Mouse (Mus musculus) neutrophil, adult 5-6 weeks (primary cell): ENCODE measurements at regions not wholly inside any gene's neighbourhood (a gene's known extent, or its start where the extent isn't known, plus 50 kb on each side); places are given as distances from the start of the nearest gene placed in this dataset.
A peak's percentile ranks its signal among the peaks of the same experiment; 100 is the strongest.
"Not testable (repeated sequence)": the region's sequence is repeated elsewhere in the genome, so short reads cannot be mapped to it uniquely, and the experiment has no call there.

Source experiments
- ATAC-seq: fragments of 151-379, 151-347 bp; 2 replicates; pipeline ENCODE4 v1.8.0; 2017; ENCODE audit warnings: mild to moderate bottlenecking, moderate TSS enrichment; ENCODE audit not compliant: insufficient number of reproducible peaks, poor library complexity, low FRiP score, severe bottlenecking; ENCODE audit errors: extremely low read depth

DNA sequence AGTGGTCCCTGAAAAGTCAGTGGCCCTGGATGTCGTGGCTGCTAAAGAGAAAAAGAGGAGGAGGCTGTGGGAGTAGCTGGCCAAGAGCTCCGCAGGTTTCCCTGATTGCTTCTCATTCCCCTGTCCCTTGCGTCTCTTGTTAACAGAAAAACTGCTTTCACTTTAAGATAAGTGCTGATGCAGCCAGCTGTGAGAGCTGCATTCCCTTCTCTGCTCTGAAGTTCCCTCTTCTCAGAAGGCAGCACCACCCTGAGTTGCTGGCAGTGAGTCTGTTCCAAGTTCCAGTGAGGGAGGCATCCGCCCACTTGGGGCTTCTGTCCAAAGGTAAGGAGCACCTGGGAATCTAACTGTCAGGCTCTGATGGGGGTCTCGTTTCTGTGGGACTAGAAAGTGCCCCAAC, 63.5 kb downstream of the Olfr693 start:
- ATAC-seq: not testable (repeated sequence)

DNA sequence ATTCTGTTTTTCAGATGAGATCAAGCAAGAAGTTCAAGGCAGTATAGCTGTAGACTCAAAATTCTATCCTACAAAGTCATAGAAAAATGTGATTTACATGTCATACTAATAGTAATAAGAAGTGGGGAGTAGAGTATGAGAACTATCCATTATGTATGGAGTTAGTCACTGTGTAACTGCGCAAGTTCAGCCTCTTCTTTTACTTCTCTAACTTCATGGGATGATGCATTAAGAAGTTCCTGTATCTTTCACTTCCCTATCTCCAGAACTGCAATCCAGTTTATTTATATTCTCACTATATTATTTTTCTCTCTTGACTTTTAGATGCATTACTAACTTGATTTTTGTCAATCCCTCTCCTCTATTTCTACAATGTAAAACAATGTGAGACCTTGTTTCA, 67.7 kb downstream of the Olfr693 start:
- no peak for ATAC-seq

DNA sequence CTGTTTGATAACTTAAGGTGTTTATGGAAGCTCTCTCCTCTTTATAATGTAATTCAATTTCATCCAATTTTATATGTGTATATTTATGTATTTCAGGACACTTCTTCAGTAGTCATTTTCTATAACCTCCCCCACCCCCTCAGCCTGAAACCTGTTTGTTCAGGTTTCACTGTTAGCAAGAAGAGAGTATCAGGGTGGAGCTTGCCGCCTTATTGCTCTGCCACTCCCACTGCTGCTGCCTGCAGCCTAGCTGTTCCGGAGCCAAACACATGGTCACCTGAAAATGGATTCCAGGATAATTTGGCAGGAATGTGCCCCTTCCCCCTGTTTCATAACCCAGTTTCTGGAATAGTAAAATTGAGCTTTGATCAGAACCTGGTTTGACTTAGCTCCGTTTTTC, 100.0 kb downstream of the Olfr693 start:
- no peak for ATAC-seq

DNA sequence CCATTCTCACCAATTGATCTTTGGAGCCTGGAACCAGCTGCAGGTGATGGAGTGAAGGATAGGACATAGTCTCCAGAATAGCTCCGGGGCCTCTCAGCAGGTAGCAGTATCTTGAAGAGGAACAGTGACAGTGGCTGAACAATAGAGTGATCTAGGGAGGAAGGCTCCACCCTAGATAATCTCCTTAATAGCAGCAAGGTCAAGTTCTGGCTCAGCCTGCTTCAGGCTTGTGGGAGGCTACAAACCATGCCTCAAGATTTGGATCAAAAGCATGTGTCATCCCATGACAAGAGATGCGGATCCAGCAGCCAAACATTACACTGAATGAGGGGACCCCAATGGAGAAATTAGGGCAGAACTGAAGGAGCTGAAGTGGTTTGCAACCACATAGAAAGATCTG, 112.1 kb downstream of the Olfr693 start:
- ATAC-seq: not testable (repeated sequence)

DNA sequence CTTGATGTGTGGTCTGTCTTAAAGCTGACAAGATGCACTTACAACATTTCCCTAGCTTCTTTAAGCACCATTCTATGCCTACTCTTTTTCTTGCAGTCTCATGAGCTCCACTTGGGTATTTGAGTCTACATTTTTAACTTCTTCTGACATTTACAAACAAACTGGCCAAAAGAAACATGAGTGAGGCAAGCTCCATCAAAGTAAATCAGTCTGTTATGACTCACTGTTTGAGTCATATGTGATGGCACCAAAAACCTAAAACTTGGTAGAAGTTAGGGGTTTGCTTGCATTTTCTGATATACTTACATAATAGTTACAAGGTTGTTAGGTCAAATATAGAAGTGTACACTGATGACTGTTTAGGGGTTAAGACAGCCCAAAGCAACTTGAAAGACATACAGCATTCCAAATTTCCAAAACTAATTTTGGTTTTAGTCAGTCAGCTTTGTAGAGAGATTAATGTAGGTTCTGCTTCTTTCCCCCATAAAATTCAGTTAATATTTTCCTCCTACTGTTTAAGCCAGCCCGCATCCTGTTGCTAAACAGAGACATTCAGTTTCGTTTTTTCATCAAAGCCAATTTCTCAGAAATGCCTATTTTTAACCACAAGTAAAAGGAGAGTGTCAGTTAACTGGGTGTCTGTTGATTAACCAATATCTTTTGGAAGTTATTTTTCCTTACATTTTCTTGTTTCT, 129.4 kb downstream of the Olfr693 start:
- ATAC-seq: peak; percentile 56; the same call in 1 of the 2 replicates

DNA sequence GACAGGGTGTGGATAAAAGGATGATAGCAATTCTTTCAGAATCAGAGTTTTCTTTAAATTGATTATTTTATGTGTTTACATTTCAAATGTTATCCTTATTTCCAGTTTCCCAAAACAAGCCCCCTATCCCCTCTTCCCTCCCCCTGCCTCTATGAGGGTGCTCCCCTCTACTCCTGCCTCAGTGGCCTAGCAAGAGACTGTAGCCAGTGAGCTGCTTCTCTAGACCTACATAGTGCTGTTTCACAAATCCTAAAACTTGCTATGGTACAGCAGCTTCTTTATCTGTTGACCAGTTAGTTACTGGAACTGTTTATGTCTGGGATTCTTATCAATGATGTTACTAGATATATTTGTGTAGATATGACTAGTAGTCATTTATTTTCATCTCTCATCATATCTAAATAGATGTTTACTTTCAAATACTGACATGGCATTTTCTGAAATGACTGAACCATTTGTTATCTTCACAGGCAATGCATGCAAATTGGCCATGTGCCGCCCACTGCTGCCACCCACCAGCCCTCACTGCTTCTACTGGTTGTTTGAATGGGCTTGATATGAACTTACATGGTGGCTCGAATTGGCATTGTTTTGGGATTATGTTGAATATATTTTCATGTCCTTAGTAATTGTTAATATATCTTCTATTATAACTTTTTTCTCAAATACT, 150.8 kb downstream of the Olfr693 start:
- peak; percentile 62 for ATAC-seq

DNA sequence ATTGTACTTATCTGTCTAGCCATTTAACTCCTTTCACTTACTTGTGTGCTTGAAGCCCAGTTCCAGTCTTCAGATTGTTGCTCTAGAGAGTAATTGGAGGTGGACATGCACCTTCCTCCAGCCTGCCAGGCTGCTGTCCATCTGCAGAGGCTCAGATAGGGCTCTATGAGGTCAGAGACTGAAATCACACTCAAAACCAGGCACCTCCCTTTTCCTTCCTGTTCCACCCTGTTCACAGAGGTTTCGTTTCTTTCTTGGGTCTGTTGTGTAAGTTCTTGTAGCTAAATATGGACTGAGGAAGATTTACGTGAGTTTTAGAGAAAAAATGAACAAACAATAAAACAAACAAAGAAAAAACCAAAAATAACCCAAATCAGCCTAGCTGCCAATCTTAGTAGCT, 151.4 kb downstream of the Olfr693 start:
- ATAC-seq: peak; percentile 100

DNA sequence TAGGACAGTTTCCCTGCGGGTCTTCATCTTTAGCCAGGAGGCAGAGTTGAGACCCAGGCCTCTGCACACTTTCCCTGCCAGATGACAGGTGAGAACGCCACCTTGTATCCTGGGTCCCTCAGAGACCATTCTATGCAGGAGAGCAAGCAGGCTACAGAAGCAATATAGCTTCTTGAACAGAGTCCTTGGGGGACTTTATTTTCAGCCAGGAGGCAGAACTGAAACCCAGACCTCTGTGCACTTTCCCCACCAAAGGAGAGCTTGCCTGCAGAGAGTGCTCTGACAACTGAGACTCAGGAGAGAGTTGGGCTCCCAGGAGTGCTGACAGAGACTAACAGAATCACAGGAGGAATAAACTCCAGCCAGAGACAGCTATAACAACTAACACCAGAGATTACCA, 185.5 kb downstream of the Olfr693 start:
- ATAC-seq: no peak
